Mouse (Mus musculus) midbrain, postnatal 0 days (tissue): Measurements from ENCODE around the gene Cd44. TPM values are rescaled to one million over a fixed set of nuclear protein-coding genes. Genes with fewer than 3 reads are reported as not detected.

Experiments
- ATAC-seq: fragments of 200-750 bp; cut with Nextera tagmentation; 2 replicates; pipeline ENCODE4 v1.8.0; 2017; ENCODE audit warnings: moderate number of reproducible peaks, mild to moderate bottlenecking, moderate TSS enrichment, moderate library complexity; ENCODE audit not compliant: low FRiP score
- DNase-seq: peaks from one replicate; pipeline ENCODE4 v3.0.0-alpha.2; 2015; ENCODE audit warnings: low spot score
- H3K27ac ChIP-seq: fragments of 300-500 bp; sonication (generic); 2 replicates; pipeline ENCODE4 v1.5.1; 2014; ENCODE audit warnings: low read depth, mild to moderate bottlenecking, low read length, mixed read lengths
- H3K27me3 ChIP-seq: fragments of 300-500 bp; sonication (generic); 2 replicates; pipeline ENCODE4 v1.6.1; 2014; ENCODE audit warnings: low read length, control low read depth, mixed read lengths; ENCODE audit not compliant: insufficient read depth
- H3K36me3 ChIP-seq: fragments of 300-500 bp; sonication (generic); 2 replicates; pipeline ENCODE4 v1.6.1; 2014; ENCODE audit warnings: low read length, control low read depth, mixed read lengths; ENCODE audit not compliant: insufficient read depth
- H3K4me1 ChIP-seq: fragments of 300-500 bp; sonication (generic); 2 replicates; pipeline ENCODE4 v1.6.1; 2014; ENCODE audit warnings: mild to moderate bottlenecking, control low read depth, antibody characterized with exemption, low read length, mixed read lengths; ENCODE audit not compliant: insufficient read depth
- H3K4me2 ChIP-seq: fragments of 300-500 bp; sonication (generic); 2 replicates; pipeline ENCODE4 v1.6.1; 2014; ENCODE audit warnings: low read depth, mild to moderate bottlenecking, low read length, mixed read lengths; ENCODE audit not compliant: poor library complexity, severe bottlenecking
- H3K4me3 ChIP-seq: fragments of 300-500 bp; sonication (generic); 2 replicates; pipeline ENCODE4 v1.5.1; 2014; ENCODE audit warnings: low read depth, mild to moderate bottlenecking, low read length, moderate library complexity
- H3K9ac ChIP-seq: fragments of 300-500 bp; sonication (generic); replicated peaks from 2 replicates; pipeline ENCODE4 v1.6.1; 2014; ENCODE audit warnings: mild to moderate bottlenecking, low read length, moderate library complexity, mixed read lengths; ENCODE audit not compliant: poor library complexity, severe bottlenecking
- H3K9me3 ChIP-seq: fragments of 300-500 bp; sonication (generic); 2 replicates; pipeline ENCODE4 v1.6.1; 2016; ENCODE audit warnings: low read length, control low read depth
- CTCF ChIP-seq: IDR thresholded peaks from 2 replicates; pipeline ENCODE4 v1.5.1; 2016; ENCODE audit warnings: antibody characterized with exemption, mild to moderate bottlenecking
- WGBS: fragments of 180-500 bp; shearing (Covaris S2); extraction: QIAGEN DNeasy Blood & Tissue Kit; methylation state at CpG from one replicate; pipeline ENCODE4 v1.1.7; 2014; 5-methylcytosine and 5-hydroxymethylcytosine counted together
- polyA plus RNA-seq: library from polyadenylated mRNA; unstranded; fragments of >200 nt; fragmentation: Nextera tagmentation; extraction: Ambion mirVana; gene quantifications from 2 replicates; pipeline ENCODE4 v1.2.1, GENCODE M21; 2015
- total RNA-seq: library from RNA; depleted of rRNA; stranded (reverse); fragments of >200 nt; gene quantifications from 2 replicates; pipeline ENCODE4 v1.2.3, GENCODE M21; 2014; rRNA removed

The Cd44 gene
- total and polyA plus RNA-seq, 2 experiments from 2014 or later: 3.4 to 6.2 TPM

- 86% methylated on average over 3 of the region's 3 CpGs for WGBS
- H3K4me3 ChIP-seq: no peak overlapping the region
Observed at GRCm38 (mm10) chr2:102763176-102763575, 138.3 kb downstream of the Cd44 start.

More at GRCm38 (mm10) chr2:102763176-102763575, 138.3 kb downstream of the Cd44 start:
- no peak overlapping the region for H3K27ac ChIP-seq
- H3K36me3 ChIP-seq: peaks cover 11% of the 10 kb centered on the region; the same call in 1 of the 2 replicates
- no peak overlapping the region for H3K9ac ChIP-seq
- H3K27me3 ChIP-seq: no peaks in the 10 kb centered on the region
- H3K4me1 ChIP-seq: no peaks in the 10 kb centered on the region
- DNase-seq: no peak
- no peak for ATAC-seq
- TF ChIP-seq CTCF: no peak
- no peaks in the 10 kb centered on the region for H3K9me3 ChIP-seq
- no peak overlapping the region for H3K4me2 ChIP-seq

Other genes starting within 250 kb of the Cd44 start
- 97.1 and 102 TPM in 2 replicates for gene Slc1a2, start 243.0 kb downstream of the Cd44 start, total RNA-seq
- 13.4 and 15.7 TPM in 2 replicates for gene Slc1a2, start 243.0 kb downstream of the Cd44 start, polyA plus RNA-seq
- 47.2 and 53.2 TPM in 2 replicates for gene Pdhx, start 171.8 kb upstream of the Cd44 start, total RNA-seq
- 66.3 and 69.1 TPM in 2 replicates for gene Pdhx, start 171.8 kb upstream of the Cd44 start, polyA plus RNA-seq
- gene Apip, start 172.0 kb upstream of the Cd44 start, total RNA-seq: 17.0 and 35.2 TPM in 2 replicates
- gene Apip, start 172.0 kb upstream of the Cd44 start, polyA plus RNA-seq: 29.5 and 33.2 TPM in 2 replicates